Mouse (Mus musculus): ENCODE data around the gene Tshr. TPM values are rescaled to one million over a fixed set of nuclear protein-coding genes. Genes with fewer than 3 reads are reported as not detected.
"Not testable (repeated sequence)": the region's sequence is repeated elsewhere in the genome, so short reads cannot be mapped to it uniquely, and the experiment has no call there.

Tshr gene
- polyA plus RNA-seq (2012; rRNA removed) = 0.13 and 0.19 TPM in 2 replicates

GRCm38 (mm10) chr12:91384281-91385017 is at the start of gene Tshr, which contains the start of gene Cep128:
Tshr (plus strand) TSS chr12:91384563.
Cep128 (minus strand) TSS chr12:91384409.
- no peak for TF ChIP-seq CTCF (IDR thresholded peaks at IDR 0.05; ENCODE audit: extremely low read depth, insufficient read depth, insufficient read length, insufficient replicate concordance)
- peak; percentile 28; the same call in 1 of the 2 replicates for TF ChIP-seq POLR2A (IDR thresholded peaks at IDR 0.05; ENCODE audit: low read depth, low read length)
- H3K27ac ChIP-seq (ENCODE audit: insufficient read depth, low read length) = peak within 1 kb of the TSS; percentile 47
- under 1% methylated on average over 27 of the region's 27 CpGs for WGBS
- H3K4me3 ChIP-seq (ENCODE audit: extremely low read depth, insufficient read depth, insufficient read length) = peak within 1 kb of the TSS; percentile 69
- no peaks in the 10 kb centered on the region for H3K27me3 ChIP-seq (ENCODE audit: control insufficient read depth, insufficient read depth, low read length)
- H3K36me3 ChIP-seq (ENCODE audit: control insufficient read depth, insufficient read depth, low read length) = peaks cover 2% of the 10 kb centered on the region; the same call in 1 of the 2 replicates
- no peaks in the 10 kb centered on the region for H3K4me1 ChIP-seq (ENCODE audit: control insufficient read depth, insufficient read depth, insufficient read length)
- peak; percentile 83 to 89 for DNase-seq (ENCODE audit: low read depth in 1 of 2, low spot score in 2 of 2)

- not testable (repeated sequence) for H3K4me3 ChIP-seq (ENCODE audit: extremely low read depth, insufficient read depth, insufficient read length); DNase-seq (ENCODE audit: low read depth in 1 of 2, low spot score in 2 of 2); H3K36me3 ChIP-seq (ENCODE audit: control insufficient read depth, insufficient read depth, low read length); H3K27me3 ChIP-seq (ENCODE audit: control insufficient read depth, insufficient read depth, low read length); H3K4me1 ChIP-seq (ENCODE audit: control insufficient read depth, insufficient read depth, insufficient read length); H3K27ac ChIP-seq (ENCODE audit: insufficient read depth, low read length)
- 98% methylated on average over 13 of the region's 13 CpGs for WGBS
Observed at GRCm38 (mm10) chr12:91338656-91339055, 45.7 kb upstream of the Tshr start.

- Histone ChIP-seq H3K27ac (ENCODE audit: insufficient read depth, low read length) (no peak overlapping the region), H3K4me3 (ENCODE audit: extremely low read depth, insufficient read depth, insufficient read length) (no peak overlapping the region), H3K4me1 (ENCODE audit: control insufficient read depth, insufficient read depth, insufficient read length) (no peaks in the 10 kb centered on the region), H3K36me3 (ENCODE audit: control insufficient read depth, insufficient read depth, low read length) (no peaks in the 10 kb centered on the region), H3K27me3 (ENCODE audit: control insufficient read depth, insufficient read depth, low read length) (no peaks in the 10 kb centered on the region)
- 85% methylated on average over 8 of the region's 8 CpGs for WGBS
- DNase-seq (ENCODE audit: low read depth in 1 of 2, low spot score in 2 of 2) = no peak
- TF ChIP-seq CTCF (IDR thresholded peaks at IDR 0.05; ENCODE audit: extremely low read depth, insufficient read depth, insufficient read length, insufficient replicate concordance) (no peak), POLR2A (IDR thresholded peaks at IDR 0.05; ENCODE audit: low read depth, low read length) (no peak)
Observed at GRCm38 (mm10) chr12:91353783-91354182, 30.6 kb upstream of the Tshr start.

- WGBS = 66% methylated on average over 3 of the region's 3 CpGs
- Histone ChIP-seq H3K36me3 (ENCODE audit: control insufficient read depth, insufficient read depth, low read length) (no peaks in the 10 kb centered on the region), H3K27me3 (ENCODE audit: control insufficient read depth, insufficient read depth, low read length) (no peaks in the 10 kb centered on the region), H3K4me3 (ENCODE audit: extremely low read depth, insufficient read depth, insufficient read length) (no peak overlapping the region), H3K27ac (ENCODE audit: insufficient read depth, low read length) (no peak overlapping the region), H3K4me1 (ENCODE audit: control insufficient read depth, insufficient read depth, insufficient read length) (no peaks in the 10 kb centered on the region)
- no peak for DNase-seq (ENCODE audit: low read depth in 1 of 2, low spot score in 2 of 2)
- TF ChIP-seq CTCF (IDR thresholded peaks at IDR 0.05; ENCODE audit: extremely low read depth, insufficient read depth, insufficient read length, insufficient replicate concordance) (no peak), POLR2A (IDR thresholded peaks at IDR 0.05; ENCODE audit: low read depth, low read length) (no peak)
Observed at GRCm38 (mm10) chr12:91369173-91369572, 15.2 kb upstream of the Tshr start.

GRCm38 (mm10) chr12:91383516-91384264 is 673 bp upstream of the Tshr start:
- H3K27ac ChIP-seq (ENCODE audit: insufficient read depth, low read length) = peak overlapping the region; percentile 19; the same call in 1 of the 2 replicates
- no peaks in the 10 kb centered on the region for H3K27me3 ChIP-seq (ENCODE audit: control insufficient read depth, insufficient read depth, low read length)
- DNase-seq (ENCODE audit: low read depth in 1 of 2, low spot score in 2 of 2) = peak in 1 of 2 experiments; percentile 11
- TF ChIP-seq POLR2A (IDR thresholded peaks at IDR 0.05; ENCODE audit: low read depth, low read length) (no peak), CTCF (IDR thresholded peaks at IDR 0.05; ENCODE audit: extremely low read depth, insufficient read depth, insufficient read length, insufficient replicate concordance) (no peak)
- H3K4me3 ChIP-seq (ENCODE audit: extremely low read depth, insufficient read depth, insufficient read length) = peak overlapping the region; percentile 69
- peaks cover 2% of the 10 kb centered on the region; the same call in 1 of the 2 replicates for H3K36me3 ChIP-seq (ENCODE audit: control insufficient read depth, insufficient read depth, low read length)
- WGBS = 1% methylated on average over 22 of the region's 22 CpGs
- no peaks in the 10 kb centered on the region for H3K4me1 ChIP-seq (ENCODE audit: control insufficient read depth, insufficient read depth, insufficient read length)

- H3K27me3 ChIP-seq (ENCODE audit: control insufficient read depth, insufficient read depth, low read length) = peaks cover 3% of the 10 kb centered on the region; the same call in 1 of the 2 replicates
- TF ChIP-seq POLR2A (IDR thresholded peaks at IDR 0.05; ENCODE audit: low read depth, low read length) (no peak), CTCF (IDR thresholded peaks at IDR 0.05; ENCODE audit: extremely low read depth, insufficient read depth, insufficient read length, insufficient replicate concordance) (peak; percentile 65; the same call in 1 of the 2 replicates)
- H3K27ac ChIP-seq (ENCODE audit: insufficient read depth, low read length) = no peak overlapping the region
- no peaks in the 10 kb centered on the region for H3K36me3 ChIP-seq (ENCODE audit: control insufficient read depth, insufficient read depth, low read length)
- DNase-seq (ENCODE audit: low read depth in 1 of 2, low spot score in 2 of 2) = peak in 1 of 2 experiments; percentile 14
- H3K4me1 ChIP-seq (ENCODE audit: control insufficient read depth, insufficient read depth, insufficient read length) = no peaks in the 10 kb centered on the region
- no peak overlapping the region for H3K4me3 ChIP-seq (ENCODE audit: extremely low read depth, insufficient read depth, insufficient read length)
- WGBS = 2% methylated on average over 38 of the region's 38 CpGs
Observed at GRCm38 (mm10) chr12:91400232-91401048, 16.1 kb downstream of the Tshr start.

Data from spleen, adult 2 months (tissue).